Mouse (Mus musculus): ENCODE results near the gene Klk9.

The Klk9 gene

GRCm38 (mm10) chr7:43791591-43791990, at the start of gene Klk9:
Gene Klk9 (plus strand): TSS chr7:43791891.
- DNase-seq (ENCODE audit: low spot score): no peak

- no peak for DNase-seq (ENCODE audit: low spot score)
These were observed 43.9 kb upstream of the Klk9 start for GRCm38 (mm10) chr7:43747788-43748187.

- DNase-seq (ENCODE audit: low spot score): no peak
These were observed 38.9 kb upstream of the Klk9 start for GRCm38 (mm10) chr7:43752806-43753205.

DNA sequence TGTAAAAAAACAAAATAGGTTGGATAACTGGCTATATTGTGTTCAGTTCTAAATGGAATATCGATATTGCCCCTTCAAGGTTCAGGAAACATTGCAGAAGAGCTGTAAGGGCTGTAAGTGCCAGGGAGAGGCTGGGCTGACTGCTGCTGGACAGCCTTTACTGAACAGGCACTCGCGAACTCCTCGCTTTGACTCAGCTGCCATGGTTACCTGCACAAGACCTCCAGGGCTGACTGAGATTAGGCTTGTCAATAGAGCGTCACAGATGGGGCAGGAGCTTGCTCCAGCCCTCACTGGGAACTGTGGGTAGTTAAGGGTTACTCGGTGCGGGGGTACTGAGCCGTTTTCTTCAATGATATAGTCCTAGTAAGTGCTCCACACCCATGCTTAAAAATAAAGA, 25.2 kb upstream of the Klk9 start:
- no peak for DNase-seq (ENCODE audit: low spot score)

DNA sequence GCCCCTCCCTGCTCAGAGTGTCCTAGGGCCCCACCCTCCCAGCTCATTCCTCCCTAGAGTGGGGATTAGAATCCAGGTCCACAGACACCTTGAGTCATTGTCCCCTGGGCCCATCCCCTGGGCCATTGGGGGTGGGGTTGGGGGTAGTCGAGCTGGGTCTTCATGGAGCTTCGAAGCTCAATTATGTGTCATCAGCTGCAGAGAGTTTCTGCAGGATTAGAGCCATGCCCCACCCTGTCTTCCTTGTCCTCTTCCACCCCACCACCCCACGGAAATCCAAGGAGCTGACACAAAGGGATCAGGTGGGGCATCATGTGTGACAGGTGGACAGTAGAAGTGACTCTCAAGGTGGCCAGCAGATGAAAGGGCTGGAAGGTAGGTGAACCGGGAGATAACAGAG, 23.1 kb upstream of the Klk9 start, which contains the start of gene Klk12:
Gene Klk12 (plus strand): TSS at position 301 of the 400 bp plus-strand sequence.
- no peak for DNase-seq (ENCODE audit: low spot score)

DNA sequence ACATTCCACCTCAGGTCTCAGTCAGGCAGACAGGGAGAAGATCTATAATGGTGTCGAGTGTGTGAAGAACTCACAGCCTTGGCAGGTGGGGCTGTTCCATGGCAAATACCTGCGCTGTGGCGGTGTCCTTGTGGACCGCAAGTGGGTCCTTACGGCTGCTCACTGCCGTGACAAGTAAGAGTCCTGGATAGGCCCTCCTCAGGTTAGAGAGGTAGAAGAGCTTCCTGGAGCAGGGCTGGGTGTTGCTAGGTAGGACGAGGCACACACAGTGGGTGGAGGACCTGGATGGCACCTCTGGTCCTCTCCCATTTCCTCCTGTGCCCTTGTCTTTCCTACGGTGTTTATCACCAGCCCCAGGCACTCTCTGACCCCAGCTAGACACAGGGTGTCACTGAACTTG, 22.1 kb upstream of the Klk9 start:
- DNase-seq (ENCODE audit: low spot score): no peak

DNA sequence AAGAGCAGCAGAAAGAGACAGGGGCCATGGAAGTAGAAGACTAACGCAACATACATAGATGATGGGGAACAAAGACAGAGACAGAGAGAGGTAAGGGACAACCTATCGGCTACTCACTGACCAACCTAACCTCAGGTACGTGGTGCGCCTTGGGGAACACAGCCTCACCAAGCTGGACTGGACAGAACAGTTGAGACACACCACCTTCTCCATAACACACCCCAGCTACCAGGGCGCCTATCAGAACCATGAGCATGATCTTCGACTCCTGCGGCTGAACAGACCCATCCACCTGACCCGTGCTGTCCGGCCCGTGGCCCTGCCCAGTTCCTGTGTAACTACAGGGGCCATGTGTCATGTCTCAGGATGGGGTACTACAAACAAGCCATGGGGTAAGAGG, 21.0 kb upstream of the Klk9 start:
- DNase-seq (ENCODE audit: low spot score): no peak

- no peak for DNase-seq (ENCODE audit: low spot score)
These were observed 19.8 kb upstream of the Klk9 start for GRCm38 (mm10) chr7:43771916-43772315.

DNA sequence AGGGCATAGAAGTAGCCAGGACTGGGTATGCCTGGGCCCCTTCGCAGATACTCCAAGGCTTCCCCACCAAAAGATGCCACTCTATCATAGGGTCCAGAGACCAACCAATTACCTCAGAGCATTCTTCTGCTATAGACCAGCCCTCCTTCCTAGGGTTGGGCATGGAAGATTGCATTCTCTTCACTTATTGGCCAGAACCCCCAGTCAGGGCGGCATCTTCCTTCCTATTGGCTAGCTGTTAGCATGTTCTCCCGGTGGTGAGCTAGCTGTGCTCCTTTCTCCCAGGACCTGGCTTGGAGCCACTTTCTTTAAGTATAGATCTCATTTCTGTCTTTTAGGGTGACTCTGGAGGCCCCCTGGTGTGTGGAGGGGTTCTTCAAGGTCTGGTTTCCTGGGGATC, 18.8 kb upstream of the Klk9 start:
- DNase-seq (ENCODE audit: low spot score): no peak

DNA sequence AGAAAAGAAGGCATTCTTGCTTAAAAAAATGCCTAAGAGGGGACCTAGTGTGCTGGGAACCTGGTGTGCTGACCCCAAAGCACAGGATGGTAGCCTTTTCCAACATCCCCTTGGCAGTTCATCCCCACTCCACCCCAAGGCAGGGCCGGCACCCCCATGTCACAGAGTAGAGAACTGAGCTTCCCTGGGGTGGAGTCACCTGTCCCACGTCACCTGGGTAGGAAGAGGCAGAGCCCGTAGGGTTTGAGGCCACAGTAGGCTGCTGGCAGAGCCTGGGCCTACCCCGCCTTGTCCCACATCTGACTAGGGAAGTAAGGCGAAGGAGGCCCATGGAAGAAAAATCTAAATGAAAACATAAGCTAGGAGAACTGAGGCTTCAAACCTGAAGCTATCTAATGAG, 17.3 kb upstream of the Klk9 start, which contains the start of gene Klk11:
Gene Klk11 (plus strand): TSS at position 241 of the 400 bp plus-strand sequence.
- DNase-seq (ENCODE audit: low spot score): no peak

GRCm38 (mm10) chr7:43774802-43775201, 16.9 kb upstream of the Klk9 start:
- DNase-seq (ENCODE audit: low spot score): no peak

DNA sequence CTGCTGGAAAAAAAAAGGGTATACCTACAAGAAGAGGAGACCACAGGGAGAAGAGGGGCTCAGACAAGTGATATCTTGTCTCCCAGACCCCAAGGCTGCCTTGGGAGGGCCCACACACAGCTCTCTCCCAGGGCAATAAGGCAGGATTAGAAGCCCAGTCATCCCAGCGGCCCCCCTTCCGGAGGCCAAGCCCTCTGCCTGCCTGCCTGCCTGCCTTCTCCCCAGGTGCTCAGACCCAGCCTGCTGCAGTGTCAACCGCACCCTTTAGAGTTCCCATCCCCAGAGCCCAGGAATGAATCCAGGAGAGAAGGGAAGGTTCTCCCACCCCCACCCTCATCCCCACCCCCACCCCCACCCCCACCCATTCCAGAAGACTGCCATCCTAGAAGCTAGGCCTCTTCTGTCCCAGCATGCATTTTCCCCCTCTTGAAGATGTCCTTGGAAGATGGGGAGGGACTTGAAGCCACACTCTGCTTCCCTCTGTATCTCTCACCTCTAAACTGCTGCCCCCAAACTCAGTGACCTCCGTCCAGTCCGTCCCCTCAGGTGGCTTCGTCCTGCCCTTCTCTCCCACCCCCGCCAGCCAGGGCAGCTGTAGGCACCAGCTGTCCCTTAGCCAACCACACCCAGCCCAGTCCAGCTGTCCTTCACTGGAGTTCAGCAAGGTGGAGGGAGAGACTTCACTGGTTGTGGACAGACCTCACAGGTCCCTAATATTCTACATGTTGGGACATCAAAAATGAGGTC, 16.2 kb upstream of the Klk9 start:
- DNase-seq (ENCODE audit: low spot score): no peak

DNA sequence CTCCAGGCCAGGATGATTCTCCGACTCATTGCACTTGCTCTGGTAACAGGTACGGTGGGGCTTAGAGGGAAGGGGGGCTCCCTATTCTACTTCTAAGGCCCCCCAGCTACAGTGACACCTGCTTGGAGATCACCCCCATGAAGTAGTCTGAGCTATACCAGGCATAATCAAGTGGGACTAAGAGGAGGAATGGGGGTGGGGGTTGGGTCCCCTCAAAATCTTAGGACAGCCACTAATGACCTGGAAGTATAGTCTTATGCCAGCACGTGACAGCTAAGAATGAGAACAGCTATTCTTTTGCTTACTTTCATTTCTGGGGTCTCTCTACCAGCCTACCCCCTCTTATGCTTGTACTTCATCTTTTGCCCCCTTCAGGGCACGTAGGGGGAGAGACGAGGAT, 15.2 kb upstream of the Klk9 start:
- no peak for DNase-seq (ENCODE audit: low spot score)

- no peak for DNase-seq (ENCODE audit: low spot score)
These were observed 14.3 kb upstream of the Klk9 start for GRCm38 (mm10) chr7:43777423-43777822.

DNA sequence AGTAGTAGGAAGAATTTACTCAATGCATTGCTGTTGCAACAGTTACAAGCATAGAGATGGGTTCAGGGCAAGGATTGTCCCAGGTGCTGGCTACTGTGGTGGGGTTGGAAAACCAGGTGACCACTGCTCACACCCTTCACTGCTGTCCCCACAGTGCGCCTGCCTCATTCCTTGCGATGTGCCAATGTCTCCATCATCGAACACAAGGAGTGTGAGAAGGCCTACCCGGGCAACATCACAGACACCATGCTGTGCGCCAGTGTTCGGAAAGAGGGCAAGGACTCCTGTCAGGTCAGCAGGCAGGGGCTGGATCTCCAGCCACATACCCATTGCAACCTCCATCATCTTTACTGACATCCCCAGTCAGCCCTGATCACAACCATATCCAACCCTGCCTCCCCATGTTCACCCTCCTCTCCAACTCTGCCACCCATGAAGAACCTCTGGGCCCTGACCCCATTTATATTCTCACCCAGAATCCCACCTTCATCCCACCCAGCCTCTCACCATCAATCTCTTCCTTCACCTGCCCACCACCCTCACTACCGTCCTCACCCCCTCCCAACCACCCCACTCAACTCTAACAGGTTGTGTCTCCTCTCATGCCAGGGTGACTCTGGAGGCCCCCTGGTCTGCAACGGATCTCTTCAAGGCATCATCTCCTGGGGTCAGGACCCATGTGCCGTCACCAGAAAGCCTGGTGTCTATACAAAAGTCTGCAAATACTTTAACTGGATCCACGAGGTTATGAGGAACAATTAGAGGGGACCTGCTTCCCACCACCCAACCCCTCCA, 13.3 kb upstream of the Klk9 start:
- DNase-seq (ENCODE audit: low spot score): no peak

DNA sequence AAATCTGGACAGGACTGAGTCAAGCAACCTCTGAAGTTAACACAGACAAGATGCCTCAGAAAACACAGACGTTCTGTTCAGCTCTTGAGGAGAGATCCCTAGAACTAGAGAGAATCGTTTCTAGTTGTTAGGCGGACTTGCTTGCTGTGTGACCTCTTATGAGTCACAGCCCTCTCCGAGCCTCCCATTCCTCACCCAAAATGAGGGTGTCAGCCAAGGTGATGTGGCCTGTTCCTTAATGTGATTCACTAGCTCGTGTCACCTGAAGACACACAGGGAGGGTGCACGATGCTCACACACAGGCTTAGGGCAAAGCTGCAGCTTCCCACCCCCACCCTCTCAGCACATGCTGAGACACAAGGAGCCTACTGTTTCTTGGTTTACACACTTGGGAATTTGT, 11.4 kb upstream of the Klk9 start:
- no peak for DNase-seq (ENCODE audit: low spot score)

DNA sequence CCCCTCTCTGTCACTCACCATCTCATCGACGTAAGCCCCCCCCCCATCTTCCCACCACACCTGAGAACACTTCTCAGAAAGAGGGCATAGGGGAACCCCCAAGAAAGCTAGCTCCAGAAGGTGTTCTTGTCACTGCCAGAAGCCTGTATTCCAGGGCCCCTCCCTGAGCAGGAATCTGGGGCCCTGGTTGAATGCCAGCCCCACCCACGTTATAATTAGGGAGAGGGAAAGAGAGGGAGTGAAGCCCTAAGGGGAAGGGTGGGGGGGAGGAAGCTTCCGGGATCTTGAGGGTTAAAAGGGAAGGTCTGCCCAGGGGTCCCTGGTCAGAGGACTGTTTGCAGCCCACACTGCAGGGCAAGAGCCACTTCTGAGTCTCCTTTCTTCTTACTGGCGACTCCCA, 10.9 kb upstream of the Klk9 start, which contains the start of gene Klk10:
Gene Klk10 (plus strand): TSS at position 290 of the 400 bp plus-strand sequence.
- DNase-seq (ENCODE audit: low spot score): no peak

- no peak for DNase-seq (ENCODE audit: low spot score)
These were observed 10.2 kb upstream of the Klk9 start for GRCm38 (mm10) chr7:43781541-43781940.

- peak; percentile 73 for DNase-seq (ENCODE audit: low spot score)
These were observed 9.1 kb upstream of the Klk9 start for GRCm38 (mm10) chr7:43782275-43783265.

- no peak for DNase-seq (ENCODE audit: low spot score)
These were observed 6.4 kb upstream of the Klk9 start for GRCm38 (mm10) chr7:43785286-43785685.

GRCm38 (mm10) chr7:43788096-43788495, 3.6 kb upstream of the Klk9 start:
- DNase-seq (ENCODE audit: low spot score): no peak

- DNase-seq (ENCODE audit: low spot score): no peak
These were observed 2.4 kb upstream of the Klk9 start for GRCm38 (mm10) chr7:43789295-43789694.
